Mouse (Mus musculus): ENCODE results near the gene Ankrd35.
"Not testable (repeated sequence)": the region's sequence is repeated elsewhere in the genome, so short reads cannot be mapped to it uniquely, and the experiment has no call there.

Gene Ankrd35

GRCm38 (mm10) chr3:96673514-96673913, 3.6 kb downstream of the Ankrd35 start:
- DNase-seq (ENCODE audit: low read depth, low spot score): no peak

GRCm38 (mm10) chr3:96674442-96674841, 4.5 kb downstream of the Ankrd35 start:
- DNase-seq (ENCODE audit: low read depth, low spot score): peak; percentile 52

- DNase-seq (ENCODE audit: low read depth, low spot score): no peak
These were observed 5.2 kb downstream of the Ankrd35 start for GRCm38 (mm10) chr3:96675171-96675570.

- peak; percentile 96 for DNase-seq (ENCODE audit: low read depth, low spot score)
These were observed 5.8 kb downstream of the Ankrd35 start for GRCm38 (mm10) chr3:96675690-96676089.

- DNase-seq (ENCODE audit: low read depth, low spot score): peak; percentile 32
These were observed 8.5 kb downstream of the Ankrd35 start for GRCm38 (mm10) chr3:96678456-96678855.

- DNase-seq (ENCODE audit: low read depth, low spot score): peak; percentile 66
These were observed 9.3 kb downstream of the Ankrd35 start for GRCm38 (mm10) chr3:96679159-96679674.

- DNase-seq (ENCODE audit: low read depth, low spot score): no peak
These were observed 10.5 kb downstream of the Ankrd35 start for GRCm38 (mm10) chr3:96680269-96680956.

GRCm38 (mm10) chr3:96683496-96683895, 13.6 kb downstream of the Ankrd35 start:
- no peak for DNase-seq (ENCODE audit: low read depth, low spot score)

GRCm38 (mm10) chr3:96684151-96684821, 14.4 kb downstream of the Ankrd35 start:
- no peak for DNase-seq (ENCODE audit: low read depth, low spot score)

- peak; percentile 53 for DNase-seq (ENCODE audit: low read depth, low spot score)
These were observed 14.9 kb downstream of the Ankrd35 start for GRCm38 (mm10) chr3:96684822-96685156.

- not testable (repeated sequence) for DNase-seq (ENCODE audit: low read depth, low spot score)
These were observed 16.1 kb downstream of the Ankrd35 start for GRCm38 (mm10) chr3:96686057-96686456.

GRCm38 (mm10) chr3:96688854-96689253, 18.9 kb downstream of the Ankrd35 start:
- DNase-seq (ENCODE audit: low read depth, low spot score): no peak

- no peak for DNase-seq (ENCODE audit: low read depth, low spot score)
These were observed 20.4 kb downstream of the Ankrd35 start for GRCm38 (mm10) chr3:96690298-96690697.

- DNase-seq (ENCODE audit: low read depth, low spot score): peak; percentile 78
These were observed 22.6 kb downstream of the Ankrd35 start for GRCm38 (mm10) chr3:96692506-96692905.

GRCm38 (mm10) chr3:96693579-96693978, 23.6 kb downstream of the Ankrd35 start:
- DNase-seq (ENCODE audit: low read depth, low spot score): no peak

GRCm38 (mm10) chr3:96696198-96696765, 26.4 kb downstream of the Ankrd35 start, which contains the start of gene Pias3:
Pias3 (plus strand) TSS chr3:96696384.
- DNase-seq (ENCODE audit: low read depth, low spot score): peak; percentile 96

- DNase-seq (ENCODE audit: low read depth, low spot score): peak; percentile 97
These were observed 27.1 kb downstream of the Ankrd35 start for GRCm38 (mm10) chr3:96696766-96697732.

- no peak for DNase-seq (ENCODE audit: low read depth, low spot score)
These were observed 29.2 kb downstream of the Ankrd35 start for GRCm38 (mm10) chr3:96698993-96699690.

- peak; percentile 76 for DNase-seq (ENCODE audit: low read depth, low spot score)
These were observed 30.4 kb downstream of the Ankrd35 start for GRCm38 (mm10) chr3:96700376-96700775.

GRCm38 (mm10) chr3:96701003-96701402, 31.1 kb downstream of the Ankrd35 start:
- DNase-seq (ENCODE audit: low read depth, low spot score): no peak

- peak; percentile 52 for DNase-seq (ENCODE audit: low read depth, low spot score)
These were observed 34.8 kb downstream of the Ankrd35 start for GRCm38 (mm10) chr3:96704778-96705177.
